Mouse (Mus musculus) CH12.LX (cell line): Measurements from ENCODE around the gene Pam16. TPM values are rescaled to one million over a fixed set of nuclear protein-coding genes. Genes with fewer than 3 reads are reported as not detected.
A peak's percentile ranks its signal among the peaks of the same experiment; 100 is the strongest.

Experiments
- DNase-seq: peaks from one replicate; pipeline ENCODE4 v3.0.0-alpha.2; 2013; ENCODE audit errors: extremely low read depth
- H3K27ac ChIP-seq: 2 replicates; pipeline ENCODE4 v1.5.1; 2012; ENCODE audit warnings: low read depth, mild to moderate bottlenecking, control low read depth, moderate library complexity; ENCODE audit not compliant: insufficient read depth
- H3K27me3 ChIP-seq: replicated peaks from 2 replicates; pipeline ENCODE3; 2012; ENCODE audit warnings: inconsistent platforms
- H3K36me3 ChIP-seq, 2 experiments: replicated peaks in 1 of 2; 2 replicates each; pipeline versions ENCODE3 to v1.6.1; 2012; ENCODE audit warnings: inconsistent platforms in 1 of 2, low read length in 1 of 2, mild to moderate bottlenecking in 1 of 2, mixed read lengths in 1 of 2, moderate library complexity in 1 of 2; ENCODE audit not compliant: control insufficient read depth in 1 of 2, insufficient read depth in 1 of 2
- H3K4me1 ChIP-seq, 2 experiments: 2 replicates each; pipeline ENCODE4 v1.6.1; 2012; ENCODE audit warnings: inconsistent platforms in 1 of 2, moderate library complexity in 1 of 2; ENCODE audit not compliant: insufficient read depth in 2 of 2, control insufficient read depth in 1 of 2
- H3K4me2 ChIP-seq: 2 replicates; pipeline ENCODE4 v1.6.1; 2012; ENCODE audit warnings: low read depth, mild to moderate bottlenecking, control low read depth; ENCODE audit not compliant: poor library complexity, insufficient read depth, severe bottlenecking
- H3K4me3 ChIP-seq, 3 experiments: fragments of 150-350 bp in 1 of 3; sonication (generic) in 1 of 3; replicated peaks in 1 of 3; 2 replicates each; pipeline versions ENCODE3 to v1.5.1; 2011 to 2012; ENCODE audit warnings: low read depth in 2 of 3, low read length in 2 of 3, mild to moderate bottlenecking in 2 of 3, moderate library complexity in 2 of 3, control low read depth in 1 of 3, improper control_type of control experiment in 1 of 3, inconsistent platforms in 1 of 3, mixed read lengths in 1 of 3; ENCODE audit not compliant: poor library complexity in 1 of 3
- H3K79me2 ChIP-seq: replicated peaks from 2 replicates; pipeline ENCODE4 v1.6.1; 2012; ENCODE audit warnings: mild to moderate bottlenecking, moderate library complexity; ENCODE audit not compliant: control insufficient read depth, poor library complexity, insufficient read depth, severe bottlenecking; ENCODE audit errors: extremely low read depth
- H3K9ac ChIP-seq: 2 replicates; pipeline ENCODE4 v1.6.1; 2012; ENCODE audit warnings: low read depth, mild to moderate bottlenecking, control low read depth, moderate library complexity; ENCODE audit not compliant: insufficient read depth
- H3K9me3 ChIP-seq: replicated peaks from 2 replicates; pipeline ENCODE3; 2012; ENCODE audit warnings: low read length, inconsistent platforms, mixed read lengths
- BHLHE40 ChIP-seq: IDR thresholded peaks from 2 replicates; pipeline ENCODE4 v1.6.1; 2011; ENCODE audit warnings: mild to moderate bottlenecking, low read depth, low read length, improper control_type of control experiment
- CHD2 ChIP-seq: IDR thresholded peaks from 2 replicates; pipeline ENCODE4 v1.6.1; 2011; ENCODE audit warnings: low read length, improper control_type of control experiment
- CTCF ChIP-seq, 2 experiments: IDR thresholded peaks in 1 of 2; conservative IDR thresholded peaks in 1 of 2; 2 replicates each; pipeline ENCODE4 v1.5.1; 2011 to 2012; ENCODE audit warnings: low read depth in 2 of 2, low read length in 2 of 2, improper control_type of control experiment in 1 of 2, inconsistent platforms in 1 of 2, mild to moderate bottlenecking in 1 of 2, moderate library complexity in 1 of 2
- EP300 ChIP-seq: IDR thresholded peaks from 2 replicates; pipeline ENCODE4 v1.6.1; 2011; ENCODE audit warnings: low read length, improper control_type of control experiment
- IRF4 ChIP-seq: IDR thresholded peaks from 2 replicates; pipeline ENCODE4 v1.6.1; 2014; ENCODE audit warnings: low read depth, mild to moderate bottlenecking, inconsistent platforms, low read length, improper control_type of control experiment
- JUN ChIP-seq: IDR thresholded peaks from 2 replicates; pipeline ENCODE4 v1.6.1; 2011; ENCODE audit warnings: low read depth, mild to moderate bottlenecking, low read length, improper control_type of control experiment, moderate library complexity; ENCODE audit not compliant: insufficient read depth
- JUND ChIP-seq: conservative IDR thresholded peaks from 2 replicates; pipeline ENCODE4 v1.6.1; 2011; ENCODE audit warnings: low read depth, low read length, improper control_type of control experiment
- KAT2A ChIP-seq: IDR thresholded peaks from 2 replicates; pipeline ENCODE4 v1.6.1; 2012; ENCODE audit warnings: low read length, improper control_type of control experiment, inconsistent platforms; ENCODE audit not compliant: insufficient replicate concordance
- MAX ChIP-seq: IDR thresholded peaks from 2 replicates; pipeline ENCODE4 v1.6.1; 2011; ENCODE audit warnings: low read length, improper control_type of control experiment
- MEF2A ChIP-seq: IDR thresholded peaks from 2 replicates; pipeline ENCODE4 v1.6.1; 2014; ENCODE audit warnings: low read depth, mild to moderate bottlenecking, inconsistent platforms, low read length, improper control_type of control experiment, borderline replicate concordance
- NELFE ChIP-seq: IDR thresholded peaks from 2 replicates; pipeline ENCODE4 v1.6.1; 2011; ENCODE audit warnings: low read depth, low read length, improper control_type of control experiment
- PAX5 ChIP-seq: IDR thresholded peaks from 2 replicates; pipeline ENCODE4 v1.6.1; 2012; ENCODE audit warnings: low read length, inconsistent platforms, mixed read lengths
- POLR2AphosphoS2 ChIP-seq: IDR thresholded peaks from 2 replicates; pipeline ENCODE4 v1.6.1; 2011; ENCODE audit warnings: low read depth, low read length, improper control_type of control experiment
- RAD21 ChIP-seq: IDR thresholded peaks from 2 replicates; pipeline ENCODE4 v1.6.1; 2011; ENCODE audit warnings: low read depth, mild to moderate bottlenecking, low read length, improper control_type of control experiment, moderate library complexity
- SMC3 ChIP-seq: IDR thresholded peaks from 2 replicates; pipeline ENCODE4 v1.6.1; 2011; ENCODE audit warnings: low read depth, low read length, improper control_type of control experiment
- UBTF ChIP-seq: IDR thresholded peaks from 2 replicates; pipeline ENCODE4 v1.6.1; 2012; ENCODE audit warnings: low read depth, mild to moderate bottlenecking, inconsistent platforms, low read length, improper control_type of control experiment, moderate library complexity
- USF1 ChIP-seq: IDR thresholded peaks from 2 replicates; pipeline ENCODE4 v1.6.1; 2014; ENCODE audit warnings: low read depth, mild to moderate bottlenecking, inconsistent platforms, low read length, improper control_type of control experiment
- USF2 ChIP-seq: conservative IDR thresholded peaks from 2 replicates; pipeline ENCODE4 v1.6.1; 2011; ENCODE audit warnings: low read depth, low read length, improper control_type of control experiment
- ZKSCAN1 ChIP-seq: IDR thresholded peaks from 2 replicates; pipeline ENCODE4 v1.6.1; 2012; ENCODE audit warnings: low read depth, inconsistent platforms, low read length, improper control_type of control experiment, borderline replicate concordance
- dilution Hi-C: fragments of 300-500 bp; cut with MboI; formaldehyde crosslinking; loops from 2 replicates; pipeline ENCODE4 v1.14.3; 2020; ENCODE audit warnings: low sequenced_read_pairs; ENCODE audit not compliant: extremely low pct_unique_long_range_greater_than_20kb, extremely low pct_ligation_motif_present
- in situ Hi-C: fragments of 300-500 bp; cut with MboI; formaldehyde crosslinking; loops from 3 replicates; pipeline ENCODE4 v1.14.3; 2019; ENCODE audit warnings: low sequenced_read_pairs, low pct_ligation_motif_present, low pct_unique_long_range_greater_than_20kb, mixed read lengths
- polyA plus RNA-seq: library from polyadenylated mRNA; unstranded; fragments of >175 nt; gene quantifications from 2 replicates; pipeline ENCODE4 v1.2.1, GENCODE M21; 2012; ENCODE audit warnings: low read depth; ENCODE audit not compliant: insufficient read length
- total RNA-seq, 2 experiments: library from RNA; depleted of rRNA; stranded (reverse); fragments of 300-350 nt in 1 of 2; fragments of >200 nt in 1 of 2; gene quantifications; 2 replicates each; pipeline ENCODE4 v1.2.3; 2012 to 2014

Gene Pam16
- total and polyA plus RNA-seq, 3 experiments = 11.6 to 152 (median 103) TPM

DNA sequence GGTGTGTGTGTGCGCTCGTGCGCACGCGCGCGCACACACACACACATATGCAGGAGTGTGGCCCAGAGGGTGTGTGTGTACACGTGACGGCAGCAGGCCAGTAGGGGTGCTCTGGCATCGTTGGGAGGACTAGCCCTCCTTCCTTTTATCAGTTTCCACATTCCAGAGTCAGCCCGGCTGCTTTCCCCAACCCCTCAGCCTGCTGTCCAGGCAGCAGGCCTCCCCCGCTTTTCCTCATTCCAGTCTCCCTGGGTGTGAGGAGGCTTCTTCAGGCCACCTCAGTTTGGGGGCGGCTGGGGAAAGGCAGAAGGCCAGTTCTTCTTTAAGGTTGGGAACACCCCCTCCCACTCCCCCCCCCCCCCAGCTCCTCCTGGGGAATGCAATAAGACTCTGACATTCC is 17.4 kb upstream of the Pam16 start:
- no peaks in the 10 kb centered on the region for H3K9me3 ChIP-seq
- H3K4me1 ChIP-seq = peaks cover 16 to 32% of the 10 kb centered on the region in 2 experiments
- no peaks in the 10 kb centered on the region for H3K27me3 ChIP-seq
- H3K9ac ChIP-seq = no peak overlapping the region
- no peak overlapping the region for H3K4me3 ChIP-seq
- H3K4me2 ChIP-seq = no peak overlapping the region
- H3K36me3 ChIP-seq = peaks cover 13 to 79% of the 10 kb centered on the region in 2 experiments
- in situ Hi-C loops = loop anchor here (25.0 kb wide), 1 partner anchor 495 kb away; the partner anchor contains the start of genes Ppl and Sec14l5
- no peak overlapping the region for H3K27ac ChIP-seq
- DNase-seq = no peak
- no peaks in the 10 kb centered on the region for H3K79me2 ChIP-seq
- dilution Hi-C loops = no loop called here
- TF ChIP-seq USF2 = no peak
- no peak for TF ChIP-seq IRF4
- no peak for TF ChIP-seq CTCF (conservative IDR thresholded peaks at IDR 0.05 in 1 of 2, IDR thresholded peaks at IDR 0.05 in 1 of 2; ENCODE audit: low read depth in 2 of 2, low read length in 2 of 2)
- TF ChIP-seq UBTF = no peak
- TF ChIP-seq USF1 = no peak
- no peak for TF ChIP-seq MEF2A
- no peak for TF ChIP-seq BHLHE40
- no peak for TF ChIP-seq KAT2A
- no peak for TF ChIP-seq SMC3
- TF ChIP-seq MAX = no peak
- no peak for TF ChIP-seq JUN
- TF ChIP-seq RAD21 = no peak
- TF ChIP-seq EP300 = no peak
- TF ChIP-seq NELFE = no peak
- TF ChIP-seq PAX5 = no peak
- no peak for TF ChIP-seq JUND
- TF ChIP-seq, all 38 proteins: peak for 0

DNA sequence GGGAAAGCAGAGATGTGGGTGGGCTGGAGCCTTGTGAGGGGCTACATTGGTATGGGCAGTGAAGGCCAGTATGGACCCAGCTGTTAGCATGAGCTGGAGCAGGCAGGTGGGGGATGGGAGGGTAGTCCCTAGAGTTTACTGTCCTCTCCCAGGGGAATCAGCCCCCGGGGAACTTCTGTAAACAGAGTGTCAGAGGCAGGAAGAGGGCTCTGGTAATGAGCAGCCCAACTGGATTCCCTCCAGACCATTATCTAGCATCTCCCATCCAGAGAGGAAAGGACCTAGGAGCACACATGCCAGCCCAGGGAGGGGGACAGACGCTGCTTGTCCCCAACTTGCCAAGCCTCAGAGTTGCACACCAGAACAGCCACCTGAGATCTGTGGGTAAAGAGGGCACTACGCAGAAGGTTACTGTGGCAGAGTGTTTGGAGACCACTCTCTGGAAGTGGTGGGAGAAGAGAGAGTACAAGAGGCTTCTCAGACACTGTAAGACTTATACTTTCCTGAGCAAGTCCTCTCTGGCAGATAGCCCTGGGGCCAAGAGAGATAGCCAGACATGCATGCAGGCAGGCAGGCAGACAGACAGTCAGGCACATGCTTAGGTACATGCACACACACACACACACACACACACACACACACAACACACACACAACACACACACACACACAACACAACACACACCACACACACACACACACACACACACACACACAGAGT is 16.5 kb upstream of the Pam16 start:
- no peak overlapping the region for H3K27ac ChIP-seq
- peak; percentile 42 for DNase-seq
- peaks cover 16 to 32% of the 10 kb centered on the region in 2 experiments for H3K4me1 ChIP-seq
- no peaks in the 10 kb centered on the region for H3K79me2 ChIP-seq
- peaks cover 13 to 79% of the 10 kb centered on the region in 2 experiments for H3K36me3 ChIP-seq
- H3K4me2 ChIP-seq = no peak overlapping the region
- H3K9ac ChIP-seq = no peak overlapping the region
- no peaks in the 10 kb centered on the region for H3K27me3 ChIP-seq
- no peak overlapping the region for H3K4me3 ChIP-seq
- no peaks in the 10 kb centered on the region for H3K9me3 ChIP-seq
- in situ Hi-C loops (loop anchor here (25.0 kb wide), 1 partner anchor 496 kb away; the partner anchor contains the start of genes Ppl and Sec14l5), dilution Hi-C loops (no loop called here)
- TF ChIP-seq ZKSCAN1 (no peak), CHD2 (peak; percentile 29; the same call in 1 of the 2 replicates), POLR2AphosphoS2 (no peak), KAT2A (0 out of 2 replicates have a peak, but pooled peaks have one; percentile 60)
